Mouse (Mus musculus) forebrain, embryonic 16.5 days (tissue): Measurements from ENCODE around the gene Cd80. TPM values are rescaled to one million over a fixed set of nuclear protein-coding genes. Genes with fewer than 3 reads are reported as not detected.

Experiments
- ATAC-seq: fragments of 200-750 bp; cut with Nextera tagmentation; 2 replicates; pipeline ENCODE4 v1.8.0; 2017; ENCODE audit warnings: mild to moderate bottlenecking, moderate library complexity
- H3K27ac ChIP-seq: fragments of 300-500 bp; sonication (generic); 2 replicates; pipeline ENCODE4 v1.5.1; 2014; ENCODE audit warnings: low read length, control low read depth
- H3K27me3 ChIP-seq: fragments of 300-500 bp; sonication (generic); replicated peaks from 2 replicates; pipeline ENCODE4 v1.6.1; 2014; ENCODE audit warnings: low read length; ENCODE audit not compliant: control insufficient read depth, insufficient read depth
- H3K36me3 ChIP-seq: fragments of 300-500 bp; sonication (generic); 2 replicates; pipeline ENCODE4 v1.6.1; 2014; ENCODE audit not compliant: control insufficient read depth, insufficient read depth
- H3K4me1 ChIP-seq: fragments of 300-500 bp; sonication (generic); replicated peaks from 2 replicates; pipeline ENCODE4 v1.6.1; 2014; ENCODE audit warnings: low read length; ENCODE audit not compliant: control insufficient read depth, insufficient read depth
- H3K4me2 ChIP-seq: fragments of 300-500 bp; sonication (generic); 2 replicates; pipeline ENCODE4 v1.6.1; 2014; ENCODE audit warnings: mild to moderate bottlenecking, low read length, control low read depth
- H3K4me3 ChIP-seq: fragments of 300-500 bp; sonication (generic); replicated peaks from 2 replicates; pipeline ENCODE4 v1.5.1; 2014; ENCODE audit warnings: mild to moderate bottlenecking, low read length, control low read depth
- H3K9ac ChIP-seq: fragments of 300-500 bp; sonication (generic); replicated peaks from 2 replicates; pipeline ENCODE4 v1.6.1; 2014; ENCODE audit warnings: low read depth, low read length, control low read depth
- H3K9me3 ChIP-seq: fragments of 300-500 bp; sonication (generic); 2 replicates; pipeline ENCODE4 v1.6.1; 2016; ENCODE audit warnings: low read length; ENCODE audit not compliant: control insufficient read depth
- WGBS: fragments of 180-500 bp; shearing (Covaris S2); extraction: QIAGEN DNeasy Blood & Tissue Kit; methylation state at CpG from one replicate; pipeline ENCODE4 v1.1.7; 2014; 5-methylcytosine and 5-hydroxymethylcytosine counted together
- polyA plus RNA-seq: library from polyadenylated mRNA; unstranded; fragments of >200 nt; fragmentation: Nextera tagmentation; extraction: Ambion mirVana; gene quantifications from 2 replicates; pipeline ENCODE4 v1.2.1, GENCODE M21; 2015

The Cd80 gene
- 0.41 and 0.52 TPM in 2 replicates for polyA plus RNA-seq

GRCm38 (mm10) chr16:38455511-38456418, at the start of gene Cd80:
Cd80 (plus strand) TSS chr16:38455561.
- 77% methylated on average over 13 of the region's 17 CpGs for WGBS
- H3K27me3 ChIP-seq, result no peaks in the 10 kb centered on the region

GRCm38 (mm10) chr16:38406293-38406692, 49.1 kb upstream of the Cd80 start:
- WGBS, result 87% methylated on average over 5 of the region's 5 CpGs

More at GRCm38 (mm10) chr16:38455511-38456418, at the start of gene Cd80:
- H3K4me2 ChIP-seq, result no peak within 1 kb of the TSS
- no peak within 1 kb of the TSS for H3K27ac ChIP-seq
- no peaks in the 10 kb centered on the region for H3K36me3 ChIP-seq
- peaks cover 10% of the 10 kb centered on the region for H3K4me1 ChIP-seq
- H3K4me3 ChIP-seq, result no peak within 1 kb of the TSS
- H3K9me3 ChIP-seq, result no peaks in the 10 kb centered on the region
- no peak for ATAC-seq
- H3K9ac ChIP-seq, result no peak within 1 kb of the TSS

DNA sequence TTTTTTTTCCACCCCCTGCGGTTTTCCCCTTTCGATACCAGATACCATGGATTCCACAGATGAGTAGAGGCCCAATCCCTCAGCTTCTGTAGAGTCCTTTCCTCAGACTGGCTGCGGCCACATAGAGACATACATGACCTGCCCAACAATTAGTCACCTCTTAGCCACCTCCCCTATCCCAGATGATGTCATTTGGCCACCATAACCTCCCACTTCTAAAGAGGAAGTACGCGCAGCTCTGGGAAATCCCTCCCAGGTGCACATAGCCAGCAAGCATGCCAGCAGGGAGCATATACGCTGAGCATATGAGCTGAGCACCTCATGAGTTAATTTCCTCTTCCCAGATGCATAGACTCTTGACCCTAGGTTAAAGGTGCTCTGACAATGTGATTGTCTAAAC, 48.7 kb upstream of the Cd80 start:
- H3K27ac ChIP-seq, result no peak overlapping the region
- no peaks in the 10 kb centered on the region for H3K9me3 ChIP-seq
- no peaks in the 10 kb centered on the region for H3K4me1 ChIP-seq
- H3K27me3 ChIP-seq, result no peaks in the 10 kb centered on the region
- no peak overlapping the region for H3K9ac ChIP-seq
- WGBS, result 88% methylated on average over 6 of the region's 6 CpGs
- no peak overlapping the region for H3K4me3 ChIP-seq
- no peak overlapping the region for H3K4me2 ChIP-seq
- H3K36me3 ChIP-seq, result no peaks in the 10 kb centered on the region
- no peak for ATAC-seq

More at GRCm38 (mm10) chr16:38406293-38406692, 49.1 kb upstream of the Cd80 start:
- Histone ChIP-seq H3K27me3 (no peaks in the 10 kb centered on the region), H3K9ac (no peak overlapping the region), H3K27ac (no peak overlapping the region), H3K9me3 (no peaks in the 10 kb centered on the region), H3K4me1 (no peaks in the 10 kb centered on the region), H3K36me3 (no peaks in the 10 kb centered on the region), H3K4me3 (no peak overlapping the region), H3K4me2 (no peak overlapping the region)
- ATAC-seq, result no peak

DNA sequence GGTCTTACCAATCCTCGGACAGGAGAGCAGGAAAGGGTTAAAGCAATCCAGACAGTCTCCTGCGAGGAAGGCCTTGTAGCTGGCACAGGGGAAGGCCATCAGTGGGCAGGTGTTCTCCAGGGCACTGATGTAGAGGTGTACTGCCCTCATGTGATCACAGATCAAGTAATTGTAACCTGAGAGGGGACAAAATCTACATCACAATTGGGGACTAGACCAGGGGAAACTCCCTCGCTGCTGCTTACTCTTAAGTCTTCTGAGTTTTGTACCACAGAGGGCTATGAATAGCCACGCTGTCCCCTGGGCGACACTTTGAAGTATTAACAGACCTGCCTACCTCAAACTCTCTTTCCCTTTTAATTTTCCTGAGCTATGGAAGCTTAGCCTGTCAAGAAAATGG, 47.8 kb upstream of the Cd80 start:
- no peaks in the 10 kb centered on the region for H3K36me3 ChIP-seq
- ATAC-seq, result no peak
- H3K27ac ChIP-seq, result no peak overlapping the region
- H3K27me3 ChIP-seq, result no peaks in the 10 kb centered on the region
- no peak overlapping the region for H3K9ac ChIP-seq
- H3K4me1 ChIP-seq, result no peaks in the 10 kb centered on the region
- WGBS, result 36% methylated on average over 5 of the region's 5 CpGs
- H3K4me3 ChIP-seq, result no peak overlapping the region
- no peak overlapping the region for H3K4me2 ChIP-seq
- H3K9me3 ChIP-seq, result no peaks in the 10 kb centered on the region

DNA sequence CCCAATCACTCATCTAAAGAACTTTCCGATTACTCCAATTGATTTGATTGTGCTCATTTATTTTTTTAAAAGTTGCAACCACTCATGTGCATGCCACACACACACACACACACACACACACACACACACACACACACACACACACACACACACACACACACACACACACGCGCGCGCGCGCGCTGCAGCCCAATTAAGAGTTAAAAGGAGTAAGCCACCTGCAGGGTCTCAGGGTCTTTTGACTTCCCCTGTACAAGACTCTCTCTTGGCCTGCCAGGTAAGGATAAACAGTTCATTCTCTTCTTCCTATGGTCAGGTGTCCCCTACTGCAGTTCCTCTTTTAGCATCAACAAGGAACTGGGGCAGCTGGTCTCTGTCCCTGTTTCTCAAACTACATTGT, 46.9 kb upstream of the Cd80 start:
- H3K4me3 ChIP-seq, result no peak overlapping the region
- H3K4me1 ChIP-seq, result no peaks in the 10 kb centered on the region
- no peak for ATAC-seq
- 93% methylated on average over 8 of the region's 8 CpGs for WGBS
- no peaks in the 10 kb centered on the region for H3K27me3 ChIP-seq
- no peak overlapping the region for H3K4me2 ChIP-seq
- H3K9ac ChIP-seq, result no peak overlapping the region
- H3K9me3 ChIP-seq, result no peaks in the 10 kb centered on the region
- H3K36me3 ChIP-seq, result no peaks in the 10 kb centered on the region
- no peak overlapping the region for H3K27ac ChIP-seq

- Histone ChIP-seq H3K27me3 (no peaks in the 10 kb centered on the region), H3K4me3 (no peak overlapping the region), H3K27ac (no peak overlapping the region), H3K9ac (no peak overlapping the region), H3K4me1 (no peaks in the 10 kb centered on the region), H3K4me2 (no peak overlapping the region), H3K36me3 (no peaks in the 10 kb centered on the region), H3K9me3 (no peaks in the 10 kb centered on the region)
- ATAC-seq, result no peak
- 78% methylated on average over 7 of the region's 7 CpGs for WGBS
These were observed 40.4 kb upstream of the Cd80 start for GRCm38 (mm10) chr16:38414953-38415352.

GRCm38 (mm10) chr16:38425374-38425773, 30.0 kb upstream of the Cd80 start:
- no peaks in the 10 kb centered on the region for H3K27me3 ChIP-seq
- H3K27ac ChIP-seq, result no peak overlapping the region
- no peaks in the 10 kb centered on the region for H3K9me3 ChIP-seq
- no peaks in the 10 kb centered on the region for H3K36me3 ChIP-seq
- H3K4me3 ChIP-seq, result no peak overlapping the region
- 88% methylated on average over 2 of the region's 2 CpGs for WGBS
- H3K4me2 ChIP-seq, result no peak overlapping the region
- H3K9ac ChIP-seq, result no peak overlapping the region
- no peak for ATAC-seq
- H3K4me1 ChIP-seq, result no peaks in the 10 kb centered on the region

GRCm38 (mm10) chr16:38425799-38426198, 29.6 kb upstream of the Cd80 start:
- no peak for ATAC-seq
- Histone ChIP-seq H3K9ac (no peak overlapping the region), H3K27me3 (no peaks in the 10 kb centered on the region), H3K4me1 (no peaks in the 10 kb centered on the region), H3K27ac (no peak overlapping the region), H3K4me2 (no peak overlapping the region), H3K36me3 (no peaks in the 10 kb centered on the region), H3K4me3 (no peak overlapping the region), H3K9me3 (no peaks in the 10 kb centered on the region)
- WGBS, result 100% methylated on average over 1 of the region's 1 CpGs

DNA sequence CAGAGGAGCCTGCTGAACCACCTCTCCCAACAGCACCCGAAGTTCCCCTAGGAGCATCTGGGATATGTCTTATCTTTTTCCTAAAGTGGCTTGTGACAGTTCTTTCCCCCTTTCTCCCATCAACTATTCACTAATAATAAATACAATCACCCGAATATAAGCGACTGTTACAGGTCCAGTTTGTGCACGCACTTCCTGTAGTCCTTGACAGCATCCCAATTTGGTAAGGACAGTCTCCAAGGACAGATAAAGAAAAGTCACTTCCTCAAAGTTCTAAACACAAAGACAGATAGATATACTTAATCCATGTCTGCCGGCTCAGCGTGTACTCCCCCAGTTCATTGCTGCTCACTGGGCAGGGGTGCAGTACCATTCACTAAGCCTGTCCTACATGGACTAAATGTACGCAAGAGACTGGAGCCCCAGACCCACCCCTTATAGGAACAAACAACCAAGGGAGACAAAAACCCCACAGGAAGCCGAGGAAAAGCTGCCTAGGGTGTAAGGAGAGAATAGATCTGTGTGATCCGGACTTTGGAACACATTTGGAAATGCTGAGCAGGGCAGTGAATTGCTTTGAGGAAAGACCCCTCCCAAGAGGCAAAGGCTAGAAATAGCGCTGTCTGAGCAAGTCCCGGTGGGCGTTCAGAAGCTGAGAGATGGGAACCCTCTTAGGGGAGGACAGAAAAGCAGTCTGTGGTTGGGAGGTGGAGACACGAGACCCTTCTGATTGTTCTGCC, 23.7 kb upstream of the Cd80 start:
- Histone ChIP-seq H3K27me3 (no peaks in the 10 kb centered on the region), H3K9me3 (no peaks in the 10 kb centered on the region), H3K9ac (no peak overlapping the region), H3K27ac (no peak overlapping the region), H3K4me3 (no peak overlapping the region), H3K36me3 (no peaks in the 10 kb centered on the region), H3K4me1 (no peaks in the 10 kb centered on the region), H3K4me2 (no peak overlapping the region)
- 36% methylated on average over 13 of the region's 13 CpGs for WGBS
- ATAC-seq, result no peak
